Mouse (Mus musculus) adrenal gland, adult 18-20 months (tissue): ENCODE data around the gene Mapk8ip3. TPM values are rescaled to one million over a fixed set of nuclear protein-coding genes. Genes with fewer than 3 reads are reported as not detected.
A peak's percentile ranks its signal among the peaks of the same experiment; 100 is the strongest.
"Not testable (repeated sequence)": the region's sequence is repeated elsewhere in the genome, so short reads cannot be mapped to it uniquely, and the experiment has no call there.

Experiments
- DNase-seq, 2 experiments: peaks; one replicate each; pipeline ENCODE4 v3.0.0; 2021 to 2022; ENCODE audit warnings: low spot score in 2 of 2
- long read RNA-seq, 2 experiments: library from polyadenylated mRNA; stranded (forward); transcript quantifications; one replicate each; pipeline ENCODE4 v2.0.0; 2021
- total RNA-seq, 2 experiments: library from RNA; stranded (reverse); gene quantifications; 1 replicate in 1 of 2; 2 replicates in 1 of 2; pipeline ENCODE4 v1.2.3; 2021

Mapk8ip3 gene
- total RNA-seq: 100 to 1,000 TPM; 125 to 137 TPM
- long read RNA-seq, experiment 1, partial matches to known transcripts: 15 of 24 reads
- long read RNA-seq, experiment 1, other reads (novel, unspliced or antisense): 8 of 24 reads
- long read RNA-seq, experiment 2, partial matches to known transcripts: 30 of 51 reads
- long read RNA-seq, experiment 2, other reads (novel, unspliced or antisense): 21 of 51 reads

GRCm38 (mm10) chr17:24936259-24937237 is at the start of gene Mapk8ip3:
Gene Mapk8ip3 (minus strand): TSS chr17:24936977.
- peak; percentile 95 to 97 for DNase-seq

GRCm38 (mm10) chr17:24960852-24961715 is 24.3 kb upstream of the Mapk8ip3 start:
- DNase-seq: no peak

GRCm38 (mm10) chr17:24960135-24960851 is 23.5 kb upstream of the Mapk8ip3 start, which contains the start of gene Jpt2:
Gene Jpt2 (minus strand): TSS chr17:24960689.
- DNase-seq: peak; percentile 95 to 96

GRCm38 (mm10) chr17:24959371-24959770 is 22.6 kb upstream of the Mapk8ip3 start:
- no peak for DNase-seq

- DNase-seq: no peak
Observed at GRCm38 (mm10) chr17:24953291-24953690, 16.5 kb upstream of the Mapk8ip3 start.

GRCm38 (mm10) chr17:24950671-24951070 is 13.9 kb upstream of the Mapk8ip3 start:
- no peak for DNase-seq

- DNase-seq: no peak
Observed at GRCm38 (mm10) chr17:24948204-24948603, 11.4 kb upstream of the Mapk8ip3 start.

GRCm38 (mm10) chr17:24943589-24943988 is 6.8 kb upstream of the Mapk8ip3 start:
- not testable (repeated sequence) for DNase-seq

- DNase-seq: no peak
Observed at GRCm38 (mm10) chr17:24943036-24943435, 6.3 kb upstream of the Mapk8ip3 start.

- DNase-seq: peak in 1 of 2 experiments; percentile 43
Observed at GRCm38 (mm10) chr17:24942453-24942852, 5.7 kb upstream of the Mapk8ip3 start.

GRCm38 (mm10) chr17:24937266-24937665 is 489 bp upstream of the Mapk8ip3 start:
- no peak for DNase-seq

GRCm38 (mm10) chr17:24935666-24936065 is 1.1 kb downstream of the Mapk8ip3 start:
- no peak for DNase-seq

GRCm38 (mm10) chr17:24934926-24935325 is 1.9 kb downstream of the Mapk8ip3 start:
- no peak for DNase-seq

GRCm38 (mm10) chr17:24933163-24933562 is 3.6 kb downstream of the Mapk8ip3 start:
- no peak for DNase-seq

GRCm38 (mm10) chr17:24932431-24932830 is 4.3 kb downstream of the Mapk8ip3 start:
- no peak for DNase-seq

- no peak for DNase-seq
Observed at GRCm38 (mm10) chr17:24929506-24929905, 7.3 kb downstream of the Mapk8ip3 start.

GRCm38 (mm10) chr17:24923246-24923645 is 13.5 kb downstream of the Mapk8ip3 start:
- no peak for DNase-seq

GRCm38 (mm10) chr17:24913984-24914383 is 22.8 kb downstream of the Mapk8ip3 start:
- DNase-seq: no peak

- DNase-seq: peak in 1 of 2 experiments; percentile 65
Observed at GRCm38 (mm10) chr17:24907591-24907990, 29.2 kb downstream of the Mapk8ip3 start.

GRCm38 (mm10) chr17:24903767-24904166 is 33.0 kb downstream of the Mapk8ip3 start:
- no peak for DNase-seq
